Mouse (Mus musculus): ENCODE measurements around the gene Rhox4b.
"Not testable (repeated sequence)": the region's sequence is repeated elsewhere in the genome, so short reads cannot be mapped to it uniquely, and the experiment has no call there.

Gene Rhox4b

DNA sequence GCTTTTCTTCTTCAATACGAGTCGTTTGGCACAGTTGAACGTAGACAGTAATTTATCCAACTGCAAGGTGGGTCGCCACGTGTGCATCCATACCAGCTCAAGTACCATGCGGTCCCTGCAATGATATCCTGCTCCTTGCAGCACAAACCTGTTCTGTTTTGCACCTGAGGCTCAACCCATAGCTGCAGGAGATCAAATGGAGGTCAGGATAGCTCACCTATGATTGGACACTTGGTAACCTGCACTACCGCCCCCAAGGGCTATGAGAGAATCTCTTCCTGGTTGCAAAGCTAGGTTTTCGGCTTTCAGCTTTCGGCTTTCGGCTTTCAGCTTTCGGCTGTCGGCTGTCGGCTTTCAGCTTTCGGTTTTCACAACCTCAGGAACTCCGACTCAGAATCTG, at the start of gene Rhox4b:
TSS of gene Rhox4b (plus strand) at position 301 of the 400 bp plus-strand sequence.
- DNase-seq (ENCODE audit: low read depth, low spot score), result not testable (repeated sequence)

DNA sequence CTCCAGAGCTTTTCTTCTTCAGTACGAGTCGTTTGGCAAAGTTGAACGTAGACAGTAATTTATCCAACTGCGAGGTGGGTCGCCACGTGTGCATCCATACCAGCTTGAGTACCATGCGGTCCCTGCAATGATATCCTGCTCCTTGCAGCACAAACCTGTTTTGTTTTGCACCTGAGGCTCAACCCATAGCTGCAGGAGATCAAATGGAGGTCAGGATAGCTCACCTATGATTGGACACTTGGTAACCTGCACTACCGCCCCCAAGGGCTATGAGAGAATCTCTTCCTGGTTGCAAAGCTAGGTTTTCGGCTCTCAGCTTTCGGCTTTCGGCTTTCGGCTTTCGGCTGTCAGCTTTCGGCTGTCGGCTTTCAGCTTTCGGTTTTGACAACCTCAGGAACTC, 41.7 kb upstream of the Rhox4b start, which contains the start of gene Rhox4a2:
TSS of gene Rhox4a2 (plus strand) at position 301 of the 400 bp plus-strand sequence.
- DNase-seq (ENCODE audit: low read depth, low spot score), result not testable (repeated sequence)

DNA sequence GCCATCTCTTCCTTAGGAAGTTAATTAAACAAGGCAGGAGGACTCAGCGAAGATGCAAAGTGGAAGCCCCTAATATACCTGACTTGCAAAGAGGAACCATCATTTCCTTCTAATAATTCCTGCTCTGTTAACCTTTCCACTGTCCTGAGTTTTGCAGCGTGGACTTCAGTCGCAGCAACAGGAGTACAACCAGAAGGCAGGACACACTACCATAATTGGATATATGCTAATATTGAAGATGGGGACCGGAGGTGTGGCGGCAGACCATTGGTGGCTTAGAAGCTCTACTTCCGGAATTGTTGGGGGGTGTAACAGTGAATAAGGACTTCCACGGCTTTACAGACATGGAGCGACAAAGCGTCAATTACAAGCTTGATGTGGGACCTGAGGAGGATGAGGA, 20.5 kb upstream of the Rhox4b start, which contains the start of gene Rhox2b:
TSS of gene Rhox2b (plus strand) at position 301 of the 400 bp plus-strand sequence.
- not testable (repeated sequence) for DNase-seq (ENCODE audit: low read depth, low spot score)

DNA sequence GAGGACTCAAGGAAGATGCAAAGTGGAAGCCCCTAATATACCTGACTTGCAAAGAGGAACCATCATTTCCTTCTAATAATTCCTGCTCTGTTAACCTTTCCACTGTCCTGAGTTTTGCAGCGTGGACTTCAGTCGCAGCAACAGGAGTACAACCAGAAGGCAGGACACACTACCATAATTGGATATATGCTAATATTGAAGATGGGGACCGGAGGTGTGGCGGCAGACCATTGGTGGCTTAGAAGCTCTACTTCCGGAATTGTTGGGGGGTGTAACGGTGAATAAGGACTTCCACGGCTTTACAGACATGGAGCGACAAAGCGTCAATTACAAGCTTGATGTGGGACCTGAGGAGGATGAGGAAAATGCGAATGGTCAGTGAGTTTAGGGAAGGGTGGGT, 21.1 kb downstream of the Rhox4b start, which contains the start of gene Rhox2c:
TSS of gene Rhox2c (plus strand) at position 301 of the 400 bp plus-strand sequence.
- DNase-seq (ENCODE audit: low read depth, low spot score), result not testable (repeated sequence)

DNA sequence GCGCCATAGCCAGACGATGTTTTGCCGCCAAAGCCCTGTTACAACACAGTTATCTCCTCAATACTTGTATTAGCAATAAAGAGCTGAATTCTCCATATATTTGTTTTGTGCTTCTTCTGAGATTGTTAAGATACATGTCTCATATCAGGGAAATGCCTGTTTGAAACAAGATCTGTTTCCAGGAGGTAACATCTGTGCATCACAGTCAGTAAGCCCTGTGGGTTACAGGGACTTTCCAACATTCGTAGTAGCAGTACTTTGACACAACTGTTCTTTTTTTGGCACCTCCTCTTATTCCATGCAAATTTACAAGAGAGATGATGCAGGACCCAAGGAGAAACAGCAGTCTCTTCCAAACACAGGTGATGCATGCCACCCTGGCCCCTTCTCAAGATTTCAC, 26.0 kb downstream of the Rhox4b start, which contains the start of gene Rhox3c:
TSS of gene Rhox3c (plus strand) at position 301 of the 400 bp plus-strand sequence.
- DNase-seq (ENCODE audit: low read depth, low spot score), result not testable (repeated sequence)

DNA sequence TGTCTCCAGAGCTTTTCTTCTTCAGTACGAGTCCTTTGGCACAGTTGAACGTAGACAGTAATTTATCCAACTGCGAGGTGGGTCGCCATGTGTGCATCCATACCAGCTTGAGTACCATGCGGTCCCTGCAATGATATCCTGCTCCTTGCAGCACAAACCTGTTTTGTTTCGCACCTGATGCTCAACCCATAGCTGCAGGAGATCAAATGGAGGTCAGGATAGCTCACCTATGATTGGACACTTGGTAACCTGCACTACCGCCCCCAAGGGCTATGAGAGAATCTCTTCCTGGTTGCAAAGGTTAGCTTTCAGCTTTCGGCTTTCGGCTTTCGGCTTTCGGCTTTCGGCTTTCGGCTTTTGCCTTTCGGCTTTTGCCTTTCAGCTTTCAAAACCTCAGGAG, 47.7 kb downstream of the Rhox4b start, which contains the start of gene Rhox4c:
TSS of gene Rhox4c (plus strand) at position 301 of the 400 bp plus-strand sequence.
- not testable (repeated sequence) for DNase-seq (ENCODE audit: low read depth, low spot score)
